Mouse (Mus musculus) kidney, adult 9 months (tissue): ENCODE data around the gene Slc38a3.

Experiments used
- DNase-seq: peaks from one replicate; pipeline ENCODE4 v3.0.0; 2022

The Slc38a3 gene

DNA sequence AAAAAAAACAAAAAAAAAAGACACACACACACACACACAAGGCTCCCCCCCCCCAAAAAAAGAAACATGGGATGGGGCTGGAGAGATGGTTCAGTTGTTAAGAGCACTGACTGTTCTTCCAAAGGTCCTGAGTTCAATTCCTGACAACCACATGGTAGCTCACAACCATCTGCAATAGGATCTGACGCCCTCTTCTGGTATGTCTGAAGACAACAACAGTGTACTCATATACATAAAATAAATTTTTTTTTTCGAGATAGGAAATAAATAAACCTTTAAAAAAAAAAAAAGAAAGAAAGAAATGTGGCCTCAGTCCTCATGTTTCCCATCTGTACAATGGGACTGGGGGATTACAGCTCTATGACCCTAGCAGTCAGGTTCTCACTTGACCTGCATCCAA lies 51.9 kb downstream of the Slc38a3 start:
- DNase-seq: no peak

DNA sequence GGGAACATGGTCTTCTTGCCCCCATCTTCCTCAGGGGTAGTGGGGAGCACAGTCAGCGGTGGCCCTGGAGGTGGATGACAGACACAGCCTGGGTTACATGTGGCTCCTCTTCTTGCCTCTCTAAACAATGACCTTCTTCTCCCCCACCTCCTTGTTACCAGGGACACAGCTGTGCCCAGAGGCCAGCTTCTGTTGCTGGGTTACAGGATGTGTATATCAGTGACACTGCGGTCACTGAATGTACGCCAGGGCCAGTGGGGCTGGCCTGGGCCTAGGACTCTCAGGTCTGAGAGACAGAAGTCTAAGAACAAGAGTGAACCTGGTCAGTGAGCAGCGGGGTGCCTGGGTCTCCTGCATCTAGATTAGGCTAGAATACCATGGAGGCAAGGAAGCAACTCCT lies 54.3 kb downstream of the Slc38a3 start:
- no peak for DNase-seq

DNA sequence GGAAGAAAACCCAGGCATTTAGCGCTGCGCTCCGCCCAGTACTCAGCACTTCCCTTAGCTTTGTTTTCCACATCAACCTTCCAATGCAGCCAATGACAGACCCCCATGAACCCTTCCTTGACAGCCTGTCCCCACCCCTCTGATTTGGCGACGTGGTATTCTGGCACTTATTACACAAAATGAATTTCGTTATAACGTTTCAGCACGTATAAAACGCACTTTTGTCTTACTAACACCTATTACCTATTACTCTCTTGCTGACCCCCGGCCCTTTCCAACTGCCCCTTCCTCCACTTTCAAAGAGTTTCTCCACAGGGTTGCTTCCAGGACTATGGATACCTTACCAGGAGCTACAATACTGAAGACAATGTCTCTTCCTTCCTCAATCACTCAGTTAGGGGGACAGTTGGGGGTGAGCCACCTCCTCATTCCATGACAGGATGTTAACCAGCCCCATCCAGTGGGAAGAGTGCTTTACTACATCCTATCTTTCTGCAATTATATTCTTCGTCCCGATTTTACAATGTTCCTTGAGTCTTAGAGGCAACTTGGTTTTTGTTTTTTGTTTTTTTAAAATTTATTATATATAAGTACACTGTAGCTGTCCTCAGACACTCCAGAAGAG lies 56.3 kb downstream of the Slc38a3 start:
- DNase-seq: no peak

DNA sequence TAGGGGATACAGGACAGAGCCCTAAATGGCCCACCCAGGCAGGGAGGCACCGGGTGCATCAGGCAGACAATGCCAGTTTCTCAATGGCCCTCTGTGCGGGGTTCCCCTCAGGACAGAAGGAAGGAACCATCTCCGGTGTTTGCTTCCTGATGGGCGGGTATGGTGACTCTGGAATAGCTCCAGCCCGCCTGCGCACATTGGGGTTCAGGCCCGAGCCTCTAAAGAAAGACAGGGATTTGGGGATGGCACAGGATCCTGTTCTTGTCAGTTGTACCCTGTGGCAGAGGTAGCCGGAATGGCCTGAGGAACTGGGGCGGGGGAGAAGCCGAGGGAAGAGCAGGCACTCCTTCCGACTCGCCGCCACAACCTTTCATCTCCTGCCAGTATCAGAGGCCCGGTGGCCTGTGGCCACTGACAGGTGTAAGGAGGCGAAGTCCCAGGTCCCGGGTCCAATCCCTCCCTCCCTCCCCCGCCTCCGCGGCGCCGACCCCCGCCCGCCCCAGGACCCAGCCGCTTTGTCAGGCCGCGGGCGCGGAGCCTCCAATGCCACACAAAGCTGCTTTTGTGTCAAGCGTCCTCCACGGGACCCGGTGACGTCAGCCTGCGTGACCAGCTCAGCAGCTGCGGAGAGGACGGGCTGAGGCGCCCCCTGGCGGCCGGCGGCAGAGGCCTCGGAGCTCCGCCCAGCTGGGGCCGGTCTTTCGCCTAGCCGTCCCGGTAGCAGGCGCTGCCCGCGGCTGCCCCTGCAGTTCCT lies 57.0 kb downstream of the Slc38a3 start:
- peak; percentile 98 for DNase-seq

DNA sequence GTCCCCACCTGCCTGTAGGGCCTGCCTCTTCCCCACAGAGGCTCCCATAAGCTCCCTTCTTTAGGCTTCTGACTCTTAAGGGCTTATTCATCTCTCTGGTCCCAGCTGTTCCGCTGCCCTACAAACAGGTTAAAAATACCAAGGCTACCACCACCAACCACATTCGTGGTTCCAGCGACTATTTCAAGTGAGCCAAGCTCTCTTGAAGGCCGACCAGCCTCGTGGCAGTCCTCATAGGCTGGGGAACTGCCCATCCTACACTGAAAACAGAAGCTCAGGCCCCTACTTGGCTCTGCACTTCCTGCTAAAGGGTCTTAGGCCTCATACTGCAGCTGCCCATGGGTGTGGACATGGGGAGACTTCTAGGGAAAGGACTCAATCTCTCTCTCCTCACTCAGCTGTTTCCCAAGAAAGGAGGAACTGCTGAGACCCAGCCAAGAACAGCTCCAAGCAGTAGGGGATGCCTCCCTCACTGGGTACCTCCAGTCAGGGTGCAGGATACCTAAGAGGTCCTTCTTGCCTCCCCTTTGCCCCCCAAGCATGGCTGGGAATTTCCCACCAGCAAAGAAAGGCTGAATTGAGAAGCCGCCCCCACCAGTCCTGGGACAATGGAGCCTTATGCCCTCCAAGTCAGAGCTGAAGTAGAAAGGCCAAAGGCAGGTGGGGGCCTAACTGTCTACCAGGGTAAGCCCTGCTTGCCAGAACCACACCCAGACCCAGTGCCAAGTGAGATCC lies 57.7 kb downstream of the Slc38a3 start:
- DNase-seq: no peak

DNA sequence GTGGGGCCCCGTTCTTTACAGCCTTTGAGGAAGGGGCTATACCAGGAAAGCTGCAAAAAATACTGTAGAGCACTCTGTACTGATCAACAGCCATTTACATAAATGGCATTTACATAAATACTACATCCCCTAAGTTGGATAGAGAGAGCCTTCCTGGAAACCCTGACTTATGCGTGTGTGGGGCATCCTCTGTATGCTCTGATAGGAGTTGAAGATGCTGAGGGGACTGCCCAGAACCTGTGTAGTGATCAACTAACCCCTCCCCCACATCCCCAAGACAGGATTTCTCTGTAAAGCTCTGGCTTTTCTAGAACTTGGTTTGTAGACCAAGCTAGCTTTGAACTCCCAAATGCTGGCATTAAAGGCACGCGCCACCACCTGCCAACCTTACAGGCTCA lies 59.9 kb downstream of the Slc38a3 start:
- no peak for DNase-seq

DNA sequence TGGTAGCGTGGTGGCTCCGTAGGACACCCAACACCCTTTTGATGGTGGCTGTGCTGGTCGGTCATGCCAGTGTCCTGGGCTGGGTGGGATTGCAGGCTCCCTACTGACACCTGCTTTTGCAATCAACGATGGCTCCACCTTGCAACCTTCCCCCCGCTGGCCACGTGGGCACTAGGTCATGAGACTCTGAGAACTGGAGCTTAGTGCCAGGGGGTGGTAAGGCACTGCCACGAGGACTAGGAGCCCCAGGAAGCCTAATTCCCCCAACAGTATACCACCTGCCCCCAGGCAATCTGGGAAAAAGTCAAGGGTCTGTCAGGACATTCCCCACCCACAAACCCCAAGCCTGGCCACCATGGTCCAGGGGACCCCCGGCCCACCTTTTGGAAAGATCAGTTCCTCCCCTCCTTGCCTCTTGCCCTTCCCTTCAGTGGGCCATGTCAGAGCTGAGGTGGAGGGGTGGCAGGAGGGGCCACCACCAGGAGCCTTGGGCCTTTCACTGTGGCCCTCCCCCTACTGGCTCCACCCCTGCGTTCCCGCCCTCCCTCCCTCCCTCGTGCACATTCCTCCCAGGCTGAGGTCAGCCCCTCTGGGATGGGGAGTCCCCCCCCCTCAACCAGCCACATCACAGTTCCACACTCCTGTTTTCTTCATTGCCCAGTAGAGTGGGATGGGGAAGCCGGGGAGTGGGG lies 60.4 kb downstream of the Slc38a3 start, which contains the start of gene Sema3b:
TSS of gene Sema3b (minus strand) at position 489 of the 692 bp plus-strand sequence.
- DNase-seq: no peak

DNA sequence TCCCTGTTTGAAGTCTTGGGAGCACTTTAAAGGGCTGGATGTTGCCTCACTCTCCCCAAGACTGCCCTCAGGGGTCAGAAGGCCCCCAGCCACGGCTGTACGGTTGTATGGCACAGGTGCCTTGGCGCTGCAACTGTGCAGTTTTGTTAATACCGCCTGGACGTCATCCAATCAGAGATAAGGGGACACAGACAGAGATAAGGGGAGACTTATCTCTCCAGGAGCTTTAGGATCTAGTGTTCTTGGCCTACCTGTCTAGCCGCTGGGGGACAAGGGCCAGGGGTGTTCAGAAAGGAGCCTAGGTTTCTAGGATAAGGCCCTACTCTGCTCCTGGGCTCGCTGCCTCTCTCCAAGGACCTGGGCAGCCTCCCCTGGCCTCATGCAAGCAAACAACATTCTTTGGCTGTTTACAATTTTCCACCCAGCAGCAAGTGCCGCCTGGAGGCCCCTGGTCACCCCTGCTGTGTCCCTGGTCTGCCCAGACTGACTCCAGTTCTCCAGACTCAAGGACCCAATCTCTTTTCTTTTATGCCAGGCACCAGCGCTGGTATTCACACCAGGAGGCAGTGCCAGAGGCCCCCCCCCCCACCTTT lies 61.6 kb downstream of the Slc38a3 start:
- no peak for DNase-seq

- no peak for DNase-seq
Observed at GRCm38 (mm10) chr9:107607036-107607435, 62.3 kb downstream of the Slc38a3 start.

- peak; percentile 69 for DNase-seq
Observed at GRCm38 (mm10) chr9:107606591-107606990, 62.7 kb downstream of the Slc38a3 start.

DNA sequence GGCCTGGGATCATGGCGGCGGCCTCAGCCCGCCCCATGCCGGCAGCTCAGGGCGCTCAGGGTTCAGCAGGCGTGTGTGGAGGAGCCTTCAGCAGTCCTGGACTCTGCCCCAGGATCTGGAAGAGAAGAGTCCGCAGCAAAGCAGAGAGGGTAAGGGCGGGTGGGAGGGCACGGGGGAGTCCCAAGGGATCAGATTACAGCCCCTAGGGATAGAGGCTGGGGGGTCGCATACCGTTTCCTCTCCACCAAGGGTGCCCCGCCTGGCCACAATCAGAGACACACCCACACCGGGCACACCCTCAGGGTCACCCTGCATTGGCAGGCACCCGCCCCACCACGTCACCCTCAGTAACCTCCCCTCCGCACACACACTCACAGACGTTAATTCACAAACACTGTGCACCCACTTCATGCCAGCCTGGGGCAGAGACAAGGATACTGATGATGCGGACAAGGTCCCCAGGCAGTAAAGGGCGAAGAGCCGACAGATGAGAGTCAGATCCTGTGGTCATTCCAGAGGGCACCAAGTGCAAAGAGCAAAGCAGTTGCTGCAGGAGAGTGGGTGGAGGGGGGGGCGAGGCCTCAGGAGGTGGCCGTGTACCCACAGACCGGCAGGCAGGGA lies 64.2 kb downstream of the Slc38a3 start:
- DNase-seq: peak; percentile 79

GRCm38 (mm10) chr9:107603251-107603650 lies 66.1 kb downstream of the Slc38a3 start:
- DNase-seq: no peak

DNA sequence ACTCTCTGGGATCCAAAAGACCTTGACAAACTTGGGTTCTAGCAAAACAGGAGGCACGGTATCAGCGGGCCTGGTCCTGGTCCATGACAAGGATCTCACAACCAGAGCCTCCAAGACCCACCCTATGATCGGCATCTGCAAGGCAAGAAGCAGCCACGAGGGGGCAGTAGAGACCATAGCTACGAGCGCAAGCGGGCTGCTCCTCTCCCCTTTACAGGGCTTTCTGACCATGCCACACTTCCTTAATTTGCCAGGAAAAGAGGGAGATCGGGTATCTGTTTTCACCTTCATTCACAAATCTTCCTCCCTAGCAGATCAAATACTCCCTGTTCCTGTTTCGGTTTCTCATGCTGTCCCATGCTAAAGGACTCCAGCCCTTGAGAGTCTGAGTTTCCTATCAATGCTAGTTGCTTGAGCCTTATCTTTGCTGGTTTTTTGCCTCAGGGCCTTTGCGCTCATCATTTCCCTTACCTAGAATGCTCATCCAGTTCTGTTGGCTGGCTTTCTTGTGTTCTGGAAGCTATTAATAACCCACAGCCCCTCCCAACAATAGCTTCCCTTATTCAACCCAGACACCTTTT lies 67.2 kb downstream of the Slc38a3 start:
- DNase-seq: peak; percentile 93

- no peak for DNase-seq
Observed at GRCm38 (mm10) chr9:107601275-107601674, 68.1 kb downstream of the Slc38a3 start.

GRCm38 (mm10) chr9:107600745-107601144 lies 68.6 kb downstream of the Slc38a3 start:
- DNase-seq: peak; percentile 78
